Mouse (Mus musculus) c-Kit-positive CD71-negative TER-119-negative erythroid progenitor cells, embryonic 14.5 days (primary cell): Measurements from ENCODE around the gene Gm11037.

Experiments used
- DNase-seq: peaks from one replicate; pipeline ENCODE4 v3.0.0-alpha.2; 2013; ENCODE audit warnings: low read depth

Gm11037 gene

GRCm38 (mm10) chr2:131149254-131149578 lies 15.9 kb downstream of the Gm11037 start:
- DNase-seq: no peak

DNA sequence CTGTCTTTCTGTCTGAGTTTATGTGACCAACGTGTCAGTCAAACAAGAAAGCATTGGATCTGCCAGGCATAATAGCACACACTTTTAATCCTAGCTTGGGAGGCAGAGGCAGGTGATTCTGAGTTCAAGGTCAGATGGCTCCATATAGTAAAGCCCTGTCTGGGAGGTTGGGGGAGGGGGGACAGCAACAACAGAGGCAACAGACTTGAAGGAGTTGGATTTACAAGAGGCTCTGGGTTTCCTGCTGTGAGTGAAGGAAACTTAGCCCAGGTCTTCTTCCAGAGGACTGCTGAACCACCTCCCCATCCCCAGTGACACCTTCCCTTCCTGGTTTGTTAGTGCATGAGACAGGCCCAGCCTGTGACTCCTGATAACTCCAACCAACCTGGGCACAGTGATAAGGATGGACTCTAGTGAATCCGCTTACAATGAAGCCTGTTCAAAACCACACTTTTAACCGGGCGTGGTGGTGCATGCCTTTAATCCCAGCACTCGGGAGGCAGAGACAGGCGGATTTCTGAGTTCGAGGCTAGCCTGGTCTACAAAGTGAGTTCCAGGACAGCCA lies 19.0 kb downstream of the Gm11037 start:
- DNase-seq: no peak

DNA sequence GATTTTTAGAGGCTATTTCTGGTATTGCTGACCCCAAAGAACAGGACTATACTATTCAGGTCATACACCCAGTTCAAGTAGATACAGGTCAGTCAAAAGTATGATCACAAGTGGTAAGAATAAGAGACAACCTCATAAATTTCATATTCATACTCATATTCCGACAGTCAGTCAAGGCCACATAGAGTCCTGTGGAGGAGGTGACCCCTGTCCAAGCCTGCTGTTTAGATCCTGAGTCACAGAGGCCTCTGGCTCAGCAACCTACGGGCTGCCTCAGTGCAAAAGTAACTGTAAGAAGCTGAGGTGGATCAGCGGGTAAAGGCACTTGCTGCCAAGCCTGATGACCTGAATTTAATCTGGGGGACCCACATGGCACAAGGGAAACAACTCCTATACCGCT lies 20.7 kb downstream of the Gm11037 start:
- DNase-seq: no peak

DNA sequence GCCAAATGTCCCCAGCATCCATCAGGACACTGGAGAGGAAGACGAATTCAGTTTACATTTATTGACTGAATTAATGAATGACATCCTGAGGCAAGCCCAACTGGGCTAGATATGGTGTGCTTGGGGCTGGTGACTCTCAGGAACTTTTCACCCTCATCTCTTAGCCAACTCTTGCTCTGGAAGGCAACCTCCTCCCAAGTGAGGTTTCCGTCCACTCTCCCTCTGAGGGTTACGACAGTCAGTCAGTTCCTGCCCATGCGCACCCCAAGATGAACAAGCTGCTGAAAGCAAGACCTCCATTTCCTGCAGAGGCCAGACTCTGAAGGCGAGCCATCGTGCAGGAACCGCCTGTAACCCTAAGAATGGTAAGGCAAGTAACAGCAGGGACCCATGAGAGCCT lies 23.7 kb downstream of the Gm11037 start:
- no peak for DNase-seq

- peak; percentile 37 for DNase-seq
Measured at GRCm38 (mm10) chr2:131159491-131159910, 26.2 kb downstream of the Gm11037 start.

DNA sequence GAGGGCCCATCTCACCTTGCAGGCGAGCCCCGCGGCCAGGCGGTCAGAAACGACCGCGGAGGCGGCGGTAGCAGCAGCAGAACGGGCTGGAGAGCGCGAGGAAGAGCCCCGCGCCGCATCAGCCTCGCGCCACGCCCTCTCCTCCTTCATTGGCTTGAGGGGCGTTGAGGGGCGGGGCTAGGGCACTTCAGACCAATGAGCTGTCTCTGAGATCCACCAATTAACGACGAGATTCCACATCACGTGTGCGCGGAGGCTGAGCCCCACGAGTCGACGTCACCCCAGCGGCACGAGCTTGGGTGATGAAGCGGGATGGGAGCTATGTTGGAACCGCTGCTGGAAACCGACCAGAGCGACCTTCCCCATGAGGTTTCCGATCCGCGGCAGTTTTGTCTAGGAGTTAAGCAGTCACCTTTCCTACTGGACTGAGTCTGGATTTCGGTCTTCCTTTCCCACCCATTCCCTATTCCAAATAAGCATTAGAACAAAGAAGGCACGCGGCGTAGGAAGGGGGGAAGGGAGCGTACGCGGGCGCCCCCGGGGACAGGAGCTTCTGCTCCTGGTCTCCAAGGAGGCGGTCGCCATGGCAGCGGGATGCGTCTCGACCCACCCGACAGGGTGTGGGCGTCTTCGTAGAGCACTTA lies 26.8 kb downstream of the Gm11037 start, which contains the start of gene 1700037H04Rik:
Gene 1700037H04Rik (minus strand): TSS at position 144 of the 644 bp plus-strand sequence.
- peak; percentile 98 for DNase-seq

- no peak for DNase-seq
Measured at GRCm38 (mm10) chr2:131160671-131161111, 27.4 kb downstream of the Gm11037 start.

DNA sequence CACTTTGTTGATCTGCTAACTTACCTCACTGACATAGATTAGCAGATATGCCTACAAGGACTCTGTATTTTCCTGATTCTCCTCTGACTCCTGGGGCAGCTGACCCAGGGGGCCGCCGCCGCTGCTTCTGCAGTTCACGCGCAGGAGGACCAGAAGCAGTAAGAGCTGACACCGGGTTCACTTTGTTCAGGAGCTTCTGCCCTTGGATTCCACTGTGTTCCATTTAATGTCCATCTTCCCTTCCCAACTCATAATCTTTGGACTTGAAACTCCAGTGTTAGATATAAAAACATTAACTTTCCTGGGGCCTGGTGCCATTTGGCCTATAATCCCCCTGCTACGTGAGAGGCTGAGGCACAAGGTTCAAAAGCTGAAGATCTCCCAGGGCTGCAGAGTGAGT lies 30.6 kb downstream of the Gm11037 start:
- DNase-seq: no peak

GRCm38 (mm10) chr2:131166172-131166571 lies 32.9 kb downstream of the Gm11037 start:
- DNase-seq: no peak

DNA sequence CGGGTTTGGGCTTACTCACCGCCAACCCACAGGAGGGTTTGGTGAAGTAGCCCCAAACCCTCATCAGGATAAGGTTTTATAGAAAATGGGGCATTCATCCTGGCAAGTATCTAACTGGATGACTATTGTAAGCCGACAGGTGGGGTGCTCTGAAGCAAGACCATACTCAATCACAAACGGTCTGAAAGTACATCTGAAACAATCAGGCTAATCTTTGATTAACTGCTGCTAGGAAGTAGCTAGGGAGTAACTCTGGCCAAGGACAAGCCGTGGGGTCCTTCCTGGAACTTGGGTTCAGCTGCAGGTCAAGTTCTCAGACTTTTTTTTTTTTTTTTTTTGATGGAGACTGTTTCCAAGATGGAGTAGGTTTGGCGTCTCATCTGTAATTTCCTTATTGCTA lies 34.7 kb downstream of the Gm11037 start:
- no peak for DNase-seq

- no peak for DNase-seq
Measured at GRCm38 (mm10) chr2:131168914-131169313, 35.6 kb downstream of the Gm11037 start.

DNA sequence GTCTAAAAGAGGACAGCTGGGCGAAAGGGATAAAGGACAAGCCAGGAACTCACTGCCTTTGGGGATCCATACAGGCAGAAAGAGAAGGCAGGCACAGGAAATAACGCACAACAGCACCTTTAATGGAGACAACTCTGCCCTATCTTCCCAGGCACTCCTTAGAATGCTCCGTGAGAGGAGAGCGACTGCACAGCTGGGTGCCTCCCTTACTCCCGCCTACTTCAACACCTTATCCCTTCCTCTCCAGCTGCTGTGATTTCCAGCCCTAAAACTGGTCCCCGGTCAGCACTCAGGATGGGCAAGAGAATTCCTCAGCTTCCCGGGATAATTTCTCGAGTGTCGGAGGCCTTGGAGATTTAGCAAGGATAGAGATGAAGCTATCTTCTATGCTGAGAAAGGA lies 37.6 kb downstream of the Gm11037 start:
- no peak for DNase-seq

- DNase-seq: no peak
Measured at GRCm38 (mm10) chr2:131171401-131172104, 38.3 kb downstream of the Gm11037 start.

DNA sequence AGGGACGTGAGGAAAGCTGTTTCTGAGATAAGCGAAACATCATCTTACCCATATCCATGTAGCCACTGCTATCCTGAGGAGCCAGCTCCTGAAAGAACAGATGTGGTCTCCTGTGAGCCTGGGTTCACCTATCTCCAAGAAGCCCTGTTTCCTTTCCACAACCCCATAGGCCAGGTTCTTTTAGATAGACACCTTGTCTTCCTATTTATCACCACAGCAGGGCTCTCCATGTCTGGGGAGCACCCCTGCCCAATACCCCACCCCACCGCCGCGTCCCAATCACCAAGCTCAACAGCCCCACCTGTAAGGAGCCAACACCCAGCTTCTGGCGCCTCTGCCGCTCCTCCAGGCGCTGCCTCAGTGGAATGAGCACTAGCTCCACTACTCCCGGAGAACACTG lies 39.0 kb downstream of the Gm11037 start:
- DNase-seq: no peak

DNA sequence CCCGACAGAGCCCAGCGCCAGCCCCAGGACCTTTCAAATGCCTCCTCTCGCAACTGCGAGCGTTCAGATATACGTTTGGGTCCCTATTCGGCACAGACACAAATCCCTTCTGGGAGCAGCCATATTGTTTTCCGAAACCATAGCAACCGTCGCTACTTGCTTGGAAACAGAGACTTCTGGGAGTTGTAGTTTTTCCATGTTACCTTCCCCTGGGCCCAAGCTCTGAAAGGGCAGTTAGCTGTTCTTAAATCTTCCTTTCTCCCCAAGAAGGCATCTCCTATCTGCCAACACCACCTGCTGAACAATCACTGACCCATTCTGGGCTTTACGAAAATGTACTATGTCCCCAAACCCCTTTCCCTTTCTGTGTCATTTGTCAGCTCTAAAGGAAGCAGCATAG lies 41.4 kb downstream of the Gm11037 start:
- peak; percentile 67 for DNase-seq

DNA sequence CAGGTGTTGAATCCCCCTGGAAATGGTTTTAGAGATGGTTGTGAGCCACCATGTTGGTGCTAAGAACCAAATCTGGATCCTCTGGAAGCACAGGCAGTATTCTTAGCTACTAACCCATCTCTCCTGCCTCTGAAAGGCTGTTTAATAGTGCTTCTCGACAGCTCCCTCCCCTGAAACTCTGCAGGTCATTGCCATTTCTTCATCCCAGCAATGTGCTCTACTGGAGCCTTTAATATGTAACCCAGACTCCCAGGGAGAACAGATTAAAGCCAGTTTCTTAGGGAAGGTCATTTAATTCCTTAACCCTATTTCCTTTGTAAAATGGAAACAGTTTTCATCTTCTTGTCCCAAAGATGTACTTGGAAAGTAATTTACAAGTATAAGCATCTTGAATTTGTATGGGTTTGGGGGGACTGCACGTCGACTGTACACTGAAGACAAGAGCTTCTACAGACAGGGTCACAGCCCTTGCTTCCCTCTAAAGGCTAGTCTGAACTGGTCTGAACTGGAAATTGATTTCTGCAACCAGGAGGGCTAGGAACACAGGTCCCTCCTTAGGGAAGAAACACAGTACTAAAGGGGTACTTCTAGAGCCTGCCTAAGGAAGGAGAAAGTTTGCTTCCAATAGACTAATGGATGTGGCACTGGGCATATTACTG lies 42.1 kb downstream of the Gm11037 start:
- no peak for DNase-seq

GRCm38 (mm10) chr2:131175945-131176309 lies 42.6 kb downstream of the Gm11037 start:
- DNase-seq: no peak

GRCm38 (mm10) chr2:131176491-131176890 lies 43.2 kb downstream of the Gm11037 start:
- no peak for DNase-seq

DNA sequence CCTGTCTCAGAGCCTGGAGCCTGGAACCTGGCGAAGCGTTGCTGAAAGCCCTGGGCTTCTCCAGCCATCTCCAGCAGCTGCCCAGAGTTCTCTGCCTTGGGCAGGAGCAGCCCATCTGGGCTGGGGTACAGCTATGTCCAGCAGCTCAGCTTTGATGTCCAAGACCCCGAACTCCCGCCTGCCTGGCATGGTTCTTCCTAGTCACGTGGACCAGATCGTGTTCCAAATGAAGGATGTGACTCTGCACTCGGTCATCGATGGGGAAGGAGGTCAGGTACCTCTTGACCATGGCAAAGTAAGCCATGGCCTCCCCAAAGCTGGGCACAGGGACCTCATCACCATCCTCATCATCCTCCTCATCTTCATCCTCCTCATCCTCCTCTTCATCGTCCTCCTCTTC lies 44.6 kb downstream of the Gm11037 start:
- no peak for DNase-seq

DNA sequence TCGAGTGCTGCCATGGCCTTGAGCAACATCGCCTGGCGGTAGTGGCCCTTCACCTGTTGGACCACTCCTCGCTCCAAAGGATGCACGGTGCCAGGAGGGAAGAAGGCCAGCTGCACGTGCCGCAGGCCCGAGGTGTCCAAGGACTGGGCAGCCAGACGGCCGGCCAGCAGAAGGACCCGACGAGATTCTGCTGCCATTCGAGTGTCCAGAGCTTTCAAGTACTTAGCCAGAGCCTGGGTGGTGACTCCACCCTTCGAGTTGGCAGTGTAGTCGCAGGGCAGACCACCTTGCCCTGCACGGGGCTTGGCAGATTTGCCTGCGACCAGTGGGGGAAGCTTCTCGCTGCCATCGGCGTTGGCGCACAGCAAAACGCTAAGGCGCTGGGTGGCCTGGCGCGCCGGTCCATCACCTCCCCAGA lies 45.5 kb downstream of the Gm11037 start:
- DNase-seq: no peak

DNA sequence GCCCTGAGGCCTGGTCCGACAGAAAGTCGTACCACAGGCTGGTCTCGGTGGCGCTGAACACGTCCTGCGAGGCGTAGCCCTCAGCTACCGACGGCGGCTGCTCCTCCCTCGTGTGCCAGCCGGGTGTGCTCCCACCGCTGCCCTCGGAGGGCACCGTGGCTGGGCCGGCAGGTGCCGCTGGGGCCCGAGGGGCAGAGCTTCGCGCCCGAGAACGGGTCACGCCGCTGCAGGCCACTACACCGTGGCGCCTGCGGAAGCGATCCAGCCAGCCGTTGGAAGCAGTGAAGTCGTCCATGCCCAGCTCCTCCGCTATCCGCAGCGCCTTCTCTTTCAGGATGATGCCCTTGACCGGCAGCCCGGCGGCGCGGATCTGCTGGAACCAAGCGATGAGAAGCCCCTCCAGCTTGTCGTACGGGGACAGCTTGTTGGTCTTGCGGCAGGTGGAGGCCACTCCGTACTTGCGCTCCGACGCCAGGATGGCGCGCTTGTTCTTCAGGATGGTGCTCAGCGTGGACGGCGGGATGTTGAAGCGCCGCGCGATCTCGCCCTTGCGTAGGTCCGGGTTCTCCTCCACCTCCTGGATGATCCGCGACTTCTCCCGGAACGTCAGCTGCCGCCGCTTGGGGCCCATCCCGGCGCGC lies 46.1 kb downstream of the Gm11037 start:
- DNase-seq: no peak

DNA sequence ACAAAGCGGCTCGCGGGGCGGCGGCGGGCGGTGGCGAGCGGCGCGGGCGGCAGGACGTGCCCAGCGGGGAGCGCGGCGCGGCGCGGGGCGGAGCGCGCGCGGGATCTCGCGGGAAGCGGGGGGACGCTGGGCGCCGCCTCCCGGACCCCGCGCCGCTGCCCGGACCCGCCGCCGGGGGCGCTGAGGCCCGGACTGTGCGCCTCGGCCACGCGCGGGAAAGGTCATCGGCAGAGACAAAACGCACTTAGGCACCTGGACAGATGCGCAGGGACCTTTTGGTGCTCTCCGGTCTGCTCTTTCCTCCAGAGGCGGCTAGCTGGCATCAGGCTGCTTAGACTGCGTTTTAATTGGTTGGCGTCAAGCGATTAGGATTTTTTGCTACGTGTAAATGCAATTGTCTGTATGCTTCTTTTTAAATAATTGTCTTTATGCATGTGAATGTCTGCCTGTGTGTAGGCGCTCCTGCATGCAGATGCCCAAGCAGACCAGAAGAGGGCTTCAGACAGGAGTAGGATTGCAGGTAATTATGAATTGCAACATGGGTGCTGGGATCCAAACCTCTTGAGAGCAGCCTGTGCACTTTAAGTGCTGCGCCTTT lies 46.8 kb downstream of the Gm11037 start, which contains the start of gene Cenpb:
Gene Cenpb (minus strand): TSS at position 78 of the 598 bp plus-strand sequence.
- peak; percentile 50 for DNase-seq
